Mouse (Mus musculus): ENCODE data around the gene Wfikkn1. TPM values are rescaled to one million over a fixed set of nuclear protein-coding genes. Genes with fewer than 3 reads are reported as not detected.

Gene Wfikkn1
- polyA plus RNA-seq, 1 experiment from 2014 or later = 0.60 TPM

DNA sequence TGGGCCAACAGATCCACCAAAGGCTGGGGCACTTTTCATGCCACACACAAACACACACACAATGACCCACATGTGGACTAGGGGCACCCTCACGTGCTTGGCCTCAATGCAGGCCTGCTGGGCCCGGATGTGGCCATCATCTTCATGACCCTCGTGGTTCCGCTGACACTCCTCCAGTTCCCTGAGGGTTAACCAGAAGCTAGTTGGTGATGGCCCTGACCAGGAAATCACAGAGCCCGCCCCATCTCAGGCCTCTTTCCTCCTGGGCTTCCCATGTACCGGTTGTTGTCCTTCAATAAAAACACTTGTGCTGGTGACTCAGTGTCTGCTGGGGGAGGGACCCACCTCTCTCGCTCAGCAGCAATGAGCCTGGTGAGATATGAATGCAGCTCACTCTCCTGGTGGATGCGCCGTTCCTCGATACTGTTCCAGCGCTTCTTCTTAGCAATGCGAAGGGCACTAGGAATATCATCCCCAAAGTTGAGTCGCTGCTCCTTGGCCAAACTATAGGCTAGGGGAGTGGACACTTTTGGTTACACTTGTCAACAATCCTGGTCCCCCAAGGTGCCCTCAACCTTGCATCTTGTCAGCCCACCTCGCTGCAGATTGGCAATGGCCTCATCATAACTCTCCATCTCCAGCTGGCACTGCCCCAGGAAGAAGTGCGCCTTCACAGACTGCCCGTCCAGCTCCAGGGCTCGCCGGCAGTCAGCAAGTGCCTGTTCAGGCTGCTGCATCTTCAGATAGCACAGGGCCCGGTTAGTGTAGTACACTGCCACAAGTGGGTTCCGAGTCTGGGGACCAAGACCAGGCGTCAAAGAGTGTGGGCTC lies 49.0 kb downstream of the Wfikkn1 start:
- WGBS = 59% methylated on average over 21 of the region's 21 CpGs
- no peak for ATAC-seq (replicated peaks)
- Histone ChIP-seq H3K4me3 (peak overlapping the region; percentile 55), H3K36me3 (peaks cover 27% of the 10 kb centered on the region), H3K27me3 (no peaks in the 10 kb centered on the region), H3K4me2 (replicated peaks) (peak overlapping the region; percentile 87), H3K27ac (replicated peaks) (peak overlapping the region; percentile 93), H3K9ac (replicated peaks) (peak overlapping the region; percentile 68), H3K9me3 (no peaks in the 10 kb centered on the region), H3K4me1 (peaks cover 83% of the 10 kb centered on the region)

DNA sequence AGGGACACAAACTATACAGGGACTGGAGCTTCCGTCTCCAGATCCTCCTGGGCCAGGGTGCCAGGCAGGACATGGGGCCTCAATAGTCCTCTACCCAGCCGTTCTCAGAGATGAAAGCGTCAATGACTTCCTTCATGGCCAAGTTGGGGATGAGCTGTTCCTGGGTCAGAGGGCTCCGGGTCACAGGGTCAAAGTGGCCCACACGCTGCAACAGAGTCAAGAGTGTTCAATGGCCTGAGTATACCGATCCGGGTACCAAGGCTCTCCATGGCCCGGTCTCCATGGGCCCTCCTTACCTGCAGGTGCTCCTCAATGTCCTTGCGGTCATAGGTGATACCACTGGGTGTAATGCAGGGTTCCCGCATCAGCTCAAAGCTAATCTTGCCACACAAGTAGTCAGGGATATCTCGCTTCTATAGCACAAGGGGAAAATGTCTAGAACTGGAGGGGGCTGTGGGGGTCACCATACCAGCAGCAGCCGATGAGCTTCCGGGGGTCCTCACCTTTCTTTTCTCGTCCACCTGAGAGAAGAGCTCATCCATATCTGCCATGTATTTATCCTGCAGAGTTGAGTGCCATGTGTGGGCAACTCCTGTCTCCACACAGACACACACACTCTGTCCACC lies 49.7 kb downstream of the Wfikkn1 start:
- no peak overlapping the region for H3K27ac ChIP-seq (replicated peaks)
- H3K36me3 ChIP-seq = peaks cover 32% of the 10 kb centered on the region
- 0 out of 2 replicates have a peak overlapping the region, but pooled peaks have one; percentile 68 for H3K9ac ChIP-seq (replicated peaks)
- no peak for ATAC-seq (replicated peaks)
- no peaks in the 10 kb centered on the region for H3K9me3 ChIP-seq
- 85% methylated on average over 14 of the region's 14 CpGs for WGBS
- peak overlapping the region; percentile 55 for H3K4me3 ChIP-seq
- peaks cover 81% of the 10 kb centered on the region for H3K4me1 ChIP-seq
- peak overlapping the region; percentile 87 for H3K4me2 ChIP-seq (replicated peaks)
- H3K27me3 ChIP-seq = no peaks in the 10 kb centered on the region

DNA sequence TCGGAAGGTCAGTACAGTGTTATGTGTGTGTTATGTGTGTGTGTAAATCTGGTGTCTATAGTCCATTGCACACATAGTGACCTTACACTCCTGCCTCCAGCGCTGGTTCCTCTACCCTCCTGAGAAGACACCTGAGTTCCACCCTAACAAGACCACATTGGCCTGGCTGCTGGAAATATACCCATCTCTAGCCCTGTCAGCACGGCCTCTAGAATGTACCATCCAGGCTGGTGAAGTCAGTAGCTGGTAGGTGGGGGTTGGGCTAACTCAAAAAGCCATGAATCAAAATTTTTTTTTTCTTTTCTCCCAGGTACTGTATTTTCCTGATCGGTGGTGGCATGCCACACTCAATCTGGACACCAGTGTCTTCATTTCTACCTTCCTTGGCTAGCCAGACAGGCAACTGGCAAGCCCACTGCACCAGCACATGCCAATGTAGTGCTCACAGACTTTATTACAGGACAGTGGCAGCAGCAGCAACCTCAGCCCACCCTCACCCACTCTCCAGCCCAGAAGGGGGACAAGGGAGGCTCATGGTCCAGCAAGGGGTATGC lies 50.4 kb downstream of the Wfikkn1 start:
- Histone ChIP-seq H3K27ac (replicated peaks) (no peak overlapping the region), H3K27me3 (no peaks in the 10 kb centered on the region), H3K4me3 (peak overlapping the region; percentile 60), H3K4me2 (replicated peaks) (peak overlapping the region; percentile 79), H3K4me1 (peaks cover 79% of the 10 kb centered on the region), H3K9ac (replicated peaks) (no peak overlapping the region), H3K9me3 (no peaks in the 10 kb centered on the region), H3K36me3 (peaks cover 32% of the 10 kb centered on the region)
- WGBS = 83% methylated on average over 4 of the region's 4 CpGs
- ATAC-seq (replicated peaks) = no peak

DNA sequence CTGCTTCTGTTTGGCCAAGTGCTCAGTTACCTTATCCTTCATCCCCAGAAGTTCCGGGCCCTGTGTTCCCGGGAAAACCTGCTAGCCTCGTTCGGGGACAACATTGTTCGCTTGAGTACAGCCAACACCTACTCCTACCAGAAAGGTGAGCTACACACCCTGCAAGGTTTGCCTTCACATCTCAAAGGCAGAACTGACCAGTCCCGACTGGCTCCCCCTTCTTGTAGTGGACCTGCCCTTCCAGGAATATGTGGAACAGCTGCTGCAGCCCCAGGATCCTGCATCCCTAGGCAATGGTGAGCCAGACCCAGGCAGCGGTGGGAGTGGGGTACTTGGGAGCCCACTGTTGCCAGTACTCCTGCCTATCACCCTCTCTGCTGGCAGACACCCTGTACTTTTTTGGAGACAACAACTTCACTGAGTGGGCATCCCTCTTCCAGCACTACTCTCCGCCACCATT lies 51.1 kb downstream of the Wfikkn1 start:
- 47% methylated on average over 8 of the region's 8 CpGs for WGBS
- peak overlapping the region; percentile 60 for H3K4me3 ChIP-seq
- ATAC-seq (replicated peaks) = no peak
- no peaks in the 10 kb centered on the region for H3K27me3 ChIP-seq
- peaks cover 79% of the 10 kb centered on the region for H3K4me1 ChIP-seq
- H3K36me3 ChIP-seq = peaks cover 32% of the 10 kb centered on the region
- peak overlapping the region; percentile 93 for H3K27ac ChIP-seq (replicated peaks)
- peak overlapping the region; percentile 79 for H3K4me2 ChIP-seq (replicated peaks)
- H3K9ac ChIP-seq (replicated peaks) = peak overlapping the region; percentile 75
- H3K9me3 ChIP-seq = no peaks in the 10 kb centered on the region

DNA sequence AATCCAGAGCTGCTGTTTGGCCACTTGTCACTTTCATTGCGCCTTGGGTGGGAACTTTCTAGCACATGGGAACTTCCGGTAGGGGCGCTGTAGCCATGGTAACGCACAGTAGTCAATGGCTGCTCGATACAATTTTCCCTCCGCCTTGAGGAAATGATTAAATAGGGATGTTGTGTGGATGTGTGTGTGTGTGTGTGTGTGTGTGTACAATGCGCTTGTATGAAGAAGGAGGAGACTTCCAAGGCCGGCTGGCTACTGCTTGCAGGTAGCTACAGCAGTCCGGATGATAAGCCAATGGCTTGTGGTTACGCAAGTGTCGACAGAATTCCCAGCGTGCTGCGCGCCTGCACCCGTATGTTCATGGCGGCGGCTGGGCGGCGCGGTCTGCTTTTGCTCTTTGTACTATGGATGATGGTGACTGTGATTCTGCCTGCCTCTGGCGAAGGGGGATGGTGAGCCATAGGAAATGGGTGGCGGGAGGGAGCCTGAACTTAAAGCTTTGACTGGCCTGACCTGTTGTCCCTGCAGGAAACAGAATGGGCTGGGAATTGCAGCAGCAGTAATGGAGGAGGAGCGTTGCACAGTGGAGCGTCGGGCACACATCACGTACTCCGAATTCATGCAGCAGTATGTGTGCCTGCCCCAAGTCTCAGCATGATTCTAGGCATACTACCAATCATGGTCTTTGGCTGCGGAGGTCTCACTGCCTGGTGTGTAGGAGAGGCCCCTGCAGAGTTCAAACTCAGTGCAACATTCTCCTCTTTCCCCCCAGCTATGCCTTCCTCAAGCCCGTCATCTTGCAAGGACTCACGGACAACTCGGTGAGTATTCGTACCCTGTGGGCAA lies 51.7 kb downstream of the Wfikkn1 start, which contains the start of gene Jmjd8:
TSS of gene Jmjd8 (plus strand) at position 156 of the 846 bp plus-strand sequence.
- Histone ChIP-seq H3K27me3 (no peaks in the 10 kb centered on the region), H3K4me1 (peaks cover 79% of the 10 kb centered on the region), H3K9me3 (no peaks in the 10 kb centered on the region), H3K9ac (replicated peaks) (peak within 1 kb of the TSS; percentile 75), H3K4me2 (replicated peaks) (peak within 1 kb of the TSS; percentile 79), H3K4me3 (peak within 1 kb of the TSS; percentile 60), H3K27ac (replicated peaks) (peak within 1 kb of the TSS; percentile 93), H3K36me3 (peaks cover 32% of the 10 kb centered on the region)
- WGBS = 2% methylated on average over 32 of the region's 32 CpGs
- ATAC-seq (replicated peaks) = peak; percentile 62

DNA sequence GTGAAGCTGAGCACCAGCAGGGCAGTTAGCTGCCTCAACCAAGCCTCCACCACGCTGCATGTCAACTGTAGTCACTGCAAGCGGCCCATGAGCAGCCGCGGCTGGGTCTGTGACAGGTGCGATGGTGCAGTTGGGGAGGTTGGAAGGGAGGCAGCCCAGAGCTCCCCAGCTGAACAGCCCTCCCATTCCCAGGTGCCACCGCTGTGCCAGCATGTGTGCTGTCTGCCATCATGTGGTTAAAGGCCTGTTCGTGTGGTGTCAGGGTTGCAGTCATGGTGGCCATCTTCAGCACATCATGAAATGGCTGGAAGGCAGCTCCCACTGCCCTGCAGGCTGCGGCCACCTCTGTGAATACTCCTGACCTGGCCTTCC lies 52.4 kb downstream of the Wfikkn1 start:
- Histone ChIP-seq H3K36me3 (peaks cover 32% of the 10 kb centered on the region), H3K27ac (replicated peaks) (peak overlapping the region; percentile 93), H3K27me3 (no peaks in the 10 kb centered on the region), H3K9ac (replicated peaks) (0 out of 2 replicates have a peak overlapping the region, but pooled peaks have one; percentile 75), H3K4me3 (peak overlapping the region; percentile 60), H3K4me1 (peaks cover 75% of the 10 kb centered on the region), H3K9me3 (no peaks in the 10 kb centered on the region), H3K4me2 (replicated peaks) (peak overlapping the region; percentile 79)
- ATAC-seq (replicated peaks) = peak; percentile 0; the same call in 1 of the 2 replicates
- 82% methylated on average over 8 of the region's 8 CpGs for WGBS

Small RNAs within 50 kb of the gene (microRNA-seq; reads per million reads assigned to microRNA genes)
- gene Mir3082 = not detected

Other genes starting within 250 kb of the Wfikkn1 start
- gene Gng13, start 163.7 kb downstream of the Wfikkn1 start, polyA plus RNA-seq (2015; fragmentation: Nextera tagmentation; extraction: Ambion mirVana) = 1.6 and 1.7 TPM in 2 replicates
- gene Chtf18, start 153.4 kb downstream of the Wfikkn1 start, polyA plus RNA-seq (2015; fragmentation: Nextera tagmentation; extraction: Ambion mirVana) = 14.5 and 14.8 TPM in 2 replicates
- gene Rpusd1, start 153.2 kb downstream of the Wfikkn1 start, polyA plus RNA-seq (2015; fragmentation: Nextera tagmentation; extraction: Ambion mirVana) = 24.2 and 26.3 TPM in 2 replicates
- not detected in 2 replicates for gene Mslnl, start 144.8 kb downstream of the Wfikkn1 start, polyA plus RNA-seq (2015; fragmentation: Nextera tagmentation; extraction: Ambion mirVana)
- gene Msln, start 126.5 kb downstream of the Wfikkn1 start, polyA plus RNA-seq (2015; fragmentation: Nextera tagmentation; extraction: Ambion mirVana) = 0.31 and 0.72 TPM in 2 replicates
- gene Narfl, start 107.1 kb downstream of the Wfikkn1 start, polyA plus RNA-seq (2015; fragmentation: Nextera tagmentation; extraction: Ambion mirVana) = 30.9 and 31.2 TPM in 2 replicates
- gene Haghl, start 95.2 kb downstream of the Wfikkn1 start, polyA plus RNA-seq (2015; fragmentation: Nextera tagmentation; extraction: Ambion mirVana) = 115 and 121 TPM in 2 replicates
- 0.17 and 0.26 TPM in 2 replicates for gene Ccdc78, start 94.3 kb downstream of the Wfikkn1 start, polyA plus RNA-seq (2015; fragmentation: Nextera tagmentation; extraction: Ambion mirVana)
- gene Fam173a, start 88.0 kb downstream of the Wfikkn1 start, polyA plus RNA-seq (2015; fragmentation: Nextera tagmentation; extraction: Ambion mirVana) = 71.4 and 84.2 TPM in 2 replicates
- gene AC134908.4, start 85.2 kb downstream of the Wfikkn1 start, polyA plus RNA-seq (2015; fragmentation: Nextera tagmentation; extraction: Ambion mirVana) = not detected in 2 replicates
- 31.4 and 37.3 TPM in 2 replicates for gene Metrn, start 83.7 kb downstream of the Wfikkn1 start, polyA plus RNA-seq (2015; fragmentation: Nextera tagmentation; extraction: Ambion mirVana)
- gene Fbxl16, start 71.8 kb downstream of the Wfikkn1 start, polyA plus RNA-seq (2015; fragmentation: Nextera tagmentation; extraction: Ambion mirVana) = 33.2 and 35.3 TPM in 2 replicates
- 34.2 and 34.3 TPM in 2 replicates for gene Wdr24, start 57.2 kb downstream of the Wfikkn1 start, polyA plus RNA-seq (2015; fragmentation: Nextera tagmentation; extraction: Ambion mirVana)
- 65.9 and 67.0 TPM in 2 replicates for gene Jmjd8, start 52.0 kb downstream of the Wfikkn1 start, polyA plus RNA-seq (2015; fragmentation: Nextera tagmentation; extraction: Ambion mirVana)
- 308 and 313 TPM in 2 replicates for gene Stub1, start 47.5 kb downstream of the Wfikkn1 start, polyA plus RNA-seq (2015; fragmentation: Nextera tagmentation; extraction: Ambion mirVana)
- gene Rhbdl1, start 43.6 kb downstream of the Wfikkn1 start, polyA plus RNA-seq (2015; fragmentation: Nextera tagmentation; extraction: Ambion mirVana) = 29.1 and 30.8 TPM in 2 replicates
- gene Gm20683, start 39.1 kb downstream of the Wfikkn1 start, polyA plus RNA-seq (2015; fragmentation: Nextera tagmentation; extraction: Ambion mirVana) = 8.3 and 10.1 TPM in 2 replicates
- gene Rhot2, start 36.0 kb downstream of the Wfikkn1 start, polyA plus RNA-seq (2015; fragmentation: Nextera tagmentation; extraction: Ambion mirVana) = 15.2 and 16.1 TPM in 2 replicates
- 18.8 and 24.8 TPM in 2 replicates for gene Wdr90, start 19.4 kb downstream of the Wfikkn1 start, polyA plus RNA-seq (2015; fragmentation: Nextera tagmentation; extraction: Ambion mirVana)
- gene Mcrip2, start 12.1 kb downstream of the Wfikkn1 start, polyA plus RNA-seq (2015; fragmentation: Nextera tagmentation; extraction: Ambion mirVana) = 14.4 and 16.7 TPM in 2 replicates
- gene Mettl26, start 5.8 kb downstream of the Wfikkn1 start, polyA plus RNA-seq (2015; fragmentation: Nextera tagmentation; extraction: Ambion mirVana) = 61.8 and 62.0 TPM in 2 replicates
- gene Rab40c, start 38.9 kb upstream of the Wfikkn1 start, polyA plus RNA-seq (2015; fragmentation: Nextera tagmentation; extraction: Ambion mirVana) = 50.8 and 52.6 TPM in 2 replicates
- gene Pigq, start 64.1 kb upstream of the Wfikkn1 start, polyA plus RNA-seq (2015; fragmentation: Nextera tagmentation; extraction: Ambion mirVana) = 51.7 and 53.4 TPM in 2 replicates
- not detected in 2 replicates for gene Nhlrc4, start 64.1 kb upstream of the Wfikkn1 start, polyA plus RNA-seq (2015; fragmentation: Nextera tagmentation; extraction: Ambion mirVana)
- gene A930017K11Rik, start 71.7 kb upstream of the Wfikkn1 start, polyA plus RNA-seq (2015; fragmentation: Nextera tagmentation; extraction: Ambion mirVana) = 0.09 TPM in 1 of 2 replicates, not detected in the other
- 23.9 and 24.8 TPM in 2 replicates for gene Capn15, start 104.9 kb upstream of the Wfikkn1 start, polyA plus RNA-seq (2015; fragmentation: Nextera tagmentation; extraction: Ambion mirVana)
- gene Rab11fip3, start 188.7 kb upstream of the Wfikkn1 start, polyA plus RNA-seq (2015; fragmentation: Nextera tagmentation; extraction: Ambion mirVana) = 34.0 and 36.3 TPM in 2 replicates
- 27.7 and 29.1 TPM in 2 replicates for gene Decr2, start 209.5 kb upstream of the Wfikkn1 start, polyA plus RNA-seq (2015; fragmentation: Nextera tagmentation; extraction: Ambion mirVana)
- gene Nme4, start 214.7 kb upstream of the Wfikkn1 start, polyA plus RNA-seq (2015; fragmentation: Nextera tagmentation; extraction: Ambion mirVana) = 37.1 and 40.7 TPM in 2 replicates
- gene Tmem8, start 232.4 kb upstream of the Wfikkn1 start, polyA plus RNA-seq (2015; fragmentation: Nextera tagmentation; extraction: Ambion mirVana) = 2.1 and 2.3 TPM in 2 replicates
- gene Mrpl28, start 242.6 kb upstream of the Wfikkn1 start, polyA plus RNA-seq (2015; fragmentation: Nextera tagmentation; extraction: Ambion mirVana) = 206 and 217 TPM in 2 replicates

All from forebrain, embryonic 15.5 days (tissue).